Mouse (Mus musculus) gastrocnemius, adult 18-20 months (tissue): ENCODE results near the gene Myh11. TPM values are rescaled to one million over a fixed set of nuclear protein-coding genes. Genes with fewer than 3 reads are reported as not detected.
"Not testable (repeated sequence)": the region's sequence is repeated elsewhere in the genome, so short reads cannot be mapped to it uniquely, and the experiment has no call there.

Experiments used
- DNase-seq: peaks from one replicate; pipeline ENCODE4 v3.0.0; 2021; ENCODE audit warnings: low spot score
- microRNA-seq: library from miRNA; unstranded; fragments of <30 nt; microRNA quantifications from one replicate; pipeline ENCODE4 v1.2.0, GENCODE M21; 2021
- total RNA-seq, 2 experiments: library from RNA; stranded (reverse); gene quantifications; 2 replicates each; pipeline ENCODE4 v1.2.3; 2021

The Myh11 gene
- total RNA-seq, 2 experiments from 2014 or later: 19.7 to 24.3 TPM

- DNase-seq: no peak
Observed at GRCm38 (mm10) chr16:14166490-14166889, 124.7 kb downstream of the Myh11 start.

GRCm38 (mm10) chr16:14163731-14164130, 127.4 kb downstream of the Myh11 start:
- no peak for DNase-seq

- DNase-seq: peak; percentile 93
Observed at GRCm38 (mm10) chr16:14162988-14163416, 128.2 kb downstream of the Myh11 start, which contains the start of the genes Nde1 and Marf1. Nde1 (plus strand) TSS chr16:14163275. Marf1 (minus strand) TSS chr16:14163351.

- DNase-seq: no peak
Observed at GRCm38 (mm10) chr16:14160941-14161340, 130.2 kb downstream of the Myh11 start.

GRCm38 (mm10) chr16:14159746-14160131, 131.4 kb downstream of the Myh11 start:
- peak; percentile 86 for DNase-seq

GRCm38 (mm10) chr16:14158936-14159745, 132.0 kb downstream of the Myh11 start:
- peak; percentile 100 for DNase-seq

GRCm38 (mm10) chr16:14158536-14158935, 132.6 kb downstream of the Myh11 start:
- DNase-seq: no peak

GRCm38 (mm10) chr16:14156312-14156711, 134.9 kb downstream of the Myh11 start:
- DNase-seq: no peak

- not testable (repeated sequence) for DNase-seq
Observed at GRCm38 (mm10) chr16:14155638-14156037, 135.5 kb downstream of the Myh11 start.

GRCm38 (mm10) chr16:14151718-14152117, 139.5 kb downstream of the Myh11 start:
- no peak for DNase-seq

GRCm38 (mm10) chr16:14147712-14148111, 143.5 kb downstream of the Myh11 start:
- DNase-seq: no peak

Small RNA genes within 50 kb of the gene (microRNA-seq; reads per million reads assigned to microRNA genes)
- gene Mir484: 746 reads per million, percentile 79 among the genes with 10 or more reads in this experiment

Other genes with a start within 250 kb of the Myh11 start
- gene Nde1, start 128.1 kb downstream of the Myh11 start, total RNA-seq: 10 to 100 TPM; 28.6 to 31.3 TPM
- 10 to 100 TPM; 21.5 to 22.6 TPM for gene Marf1, start 128.0 kb downstream of the Myh11 start, total RNA-seq
- gene Fopnl, start 26.0 kb upstream of the Myh11 start, total RNA-seq: 10 to 100 TPM; 68.6 to 70.6 TPM
- gene Abcc1, start 70.2 kb upstream of the Myh11 start, total RNA-seq: 10 to 100 TPM; 22.5 to 23.7 TPM